Mouse (Mus musculus): ENCODE data around the gene Slx4. TPM values are rescaled to one million over a fixed set of nuclear protein-coding genes. Genes with fewer than 3 reads are reported as not detected.

Slx4 gene
- polyA plus RNA-seq (2011; ENCODE audit: insufficient read depth, insufficient read length, low replicate concordance, missing spikeins): 9.5 and 14.5 TPM in 2 replicates

DNA sequence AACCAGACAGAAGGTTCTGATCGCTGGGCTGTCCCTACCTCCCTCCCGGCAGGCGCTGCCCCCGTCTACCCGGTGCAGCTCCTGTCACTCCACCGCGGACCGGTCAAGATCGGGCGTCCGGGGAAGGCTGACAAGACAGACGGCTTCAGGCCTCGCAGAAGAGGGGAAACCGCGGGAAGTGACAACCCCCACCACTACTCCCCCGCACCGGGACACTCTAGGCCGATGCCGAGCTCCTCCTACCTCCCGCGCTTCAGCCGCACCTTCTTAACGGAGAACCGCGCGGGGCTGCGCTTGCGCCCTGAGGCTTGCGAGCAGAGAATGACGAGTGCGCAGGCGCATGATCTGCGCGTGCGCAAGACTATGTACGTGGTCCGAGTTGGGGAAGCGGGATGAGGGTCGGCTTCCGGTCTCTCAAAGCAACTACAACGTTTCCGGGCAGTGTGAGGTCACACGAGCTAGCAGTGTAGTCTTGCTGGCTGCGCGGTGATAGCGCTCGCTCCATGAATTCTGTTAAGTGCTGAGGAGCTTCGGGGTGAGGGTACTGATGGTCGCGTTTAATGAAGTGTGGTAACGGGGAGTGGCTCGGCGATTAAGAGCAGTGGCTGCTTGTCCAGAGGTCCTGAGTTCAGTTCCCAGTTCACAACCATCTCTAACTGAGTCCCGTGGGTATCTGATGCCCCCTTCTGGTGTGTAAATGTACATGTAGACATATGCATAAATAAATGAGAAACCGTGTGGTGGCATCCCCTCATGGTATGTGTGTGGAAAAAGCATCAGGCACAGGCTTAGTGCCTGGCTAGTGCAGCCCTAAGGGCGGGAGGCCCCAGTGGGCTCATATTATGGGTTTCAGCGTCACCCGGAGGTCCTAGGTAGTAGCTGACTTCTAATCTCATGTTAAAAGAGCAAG lies at the start of gene Slx4:
Slx4 (minus strand) TSS at position 282 of the 910 bp plus-strand sequence.
- Histone ChIP-seq H3K27ac (ENCODE audit: control insufficient read depth, insufficient read depth, low read depth, low read length, poor library complexity) (peak within 1 kb of the TSS; percentile 76), H3K4me1 (ENCODE audit: control insufficient read depth, insufficient read depth, low read length) (no peaks in the 10 kb centered on the region), H3K4me3 (replicated peaks; ENCODE audit: control insufficient read depth, low read depth, low read length) (peak within 1 kb of the TSS; percentile 71)
- 1% methylated on average over 58 of the region's 58 CpGs for WGBS
- TF ChIP-seq CTCF (IDR thresholded peaks at IDR 0.05; ENCODE audit: control insufficient read depth, insufficient read depth, low read length): peak; percentile 11; the same call in 1 of the 2 replicates
- peak; percentile 73; the same call in 1 of the 2 replicates for TF ChIP-seq POLR2A (IDR thresholded peaks at IDR 0.05; ENCODE audit: borderline replicate concordance, control insufficient read depth, low read depth, low read length)

DNA sequence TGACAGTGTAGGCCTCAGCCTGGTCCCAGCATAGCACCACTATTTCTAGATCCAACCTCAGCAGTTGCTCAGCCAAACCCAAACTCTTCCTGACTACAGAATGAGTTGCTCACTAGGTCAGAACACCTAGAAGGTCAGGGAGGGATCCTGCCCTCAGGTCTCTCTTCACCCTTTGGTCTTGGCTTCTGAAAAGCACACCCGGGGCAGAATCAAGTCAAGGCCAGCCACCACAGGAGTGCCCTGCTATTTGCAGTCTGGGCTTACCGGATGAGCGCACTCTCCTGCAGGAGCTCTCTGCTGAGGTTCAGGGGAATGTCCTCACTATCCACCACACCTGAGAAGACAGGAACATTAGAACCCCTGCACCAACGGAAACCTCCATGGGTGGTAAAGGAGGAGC lies 49.0 kb upstream of the Slx4 start:
- no peak for TF ChIP-seq CTCF (IDR thresholded peaks at IDR 0.05; ENCODE audit: control insufficient read depth, insufficient read depth, low read length)
- TF ChIP-seq POLR2A (IDR thresholded peaks at IDR 0.05; ENCODE audit: borderline replicate concordance, control insufficient read depth, low read depth, low read length): no peak
- Histone ChIP-seq H3K4me1 (ENCODE audit: control insufficient read depth, insufficient read depth, low read length) (no peaks in the 10 kb centered on the region), H3K4me3 (replicated peaks; ENCODE audit: control insufficient read depth, low read depth, low read length) (no peak overlapping the region), H3K27ac (ENCODE audit: control insufficient read depth, insufficient read depth, low read depth, low read length, poor library complexity) (no peak overlapping the region)
- WGBS: 91% methylated on average over 4 of the region's 4 CpGs

DNA sequence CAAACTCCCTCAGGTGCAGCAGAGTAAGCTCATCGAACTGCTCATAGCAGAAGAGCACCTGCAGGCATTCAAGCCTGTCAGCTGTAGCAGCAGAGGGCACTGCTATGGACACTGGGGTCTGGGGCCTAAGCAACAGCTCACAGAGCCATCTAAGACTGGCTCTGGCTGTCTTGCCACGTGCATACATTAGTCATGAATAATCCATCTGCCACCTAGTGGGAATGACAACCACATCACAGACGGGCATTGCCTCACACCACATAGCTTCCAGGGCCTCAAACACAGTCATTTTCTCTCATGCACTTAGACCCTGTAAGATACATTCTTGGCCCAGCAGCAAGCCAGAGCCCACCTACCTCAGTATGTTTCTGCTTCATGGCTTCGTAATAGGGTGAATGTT lies 42.0 kb upstream of the Slx4 start:
- Histone ChIP-seq H3K4me3 (replicated peaks; ENCODE audit: control insufficient read depth, low read depth, low read length) (no peak overlapping the region), H3K27ac (ENCODE audit: control insufficient read depth, insufficient read depth, low read depth, low read length, poor library complexity) (no peak overlapping the region), H3K4me1 (ENCODE audit: control insufficient read depth, insufficient read depth, low read length) (no peaks in the 10 kb centered on the region)
- no peak for TF ChIP-seq CTCF (IDR thresholded peaks at IDR 0.05; ENCODE audit: control insufficient read depth, insufficient read depth, low read length)
- no peak for TF ChIP-seq POLR2A (IDR thresholded peaks at IDR 0.05; ENCODE audit: borderline replicate concordance, control insufficient read depth, low read depth, low read length)
- WGBS: 79% methylated on average over 4 of the region's 4 CpGs

DNA sequence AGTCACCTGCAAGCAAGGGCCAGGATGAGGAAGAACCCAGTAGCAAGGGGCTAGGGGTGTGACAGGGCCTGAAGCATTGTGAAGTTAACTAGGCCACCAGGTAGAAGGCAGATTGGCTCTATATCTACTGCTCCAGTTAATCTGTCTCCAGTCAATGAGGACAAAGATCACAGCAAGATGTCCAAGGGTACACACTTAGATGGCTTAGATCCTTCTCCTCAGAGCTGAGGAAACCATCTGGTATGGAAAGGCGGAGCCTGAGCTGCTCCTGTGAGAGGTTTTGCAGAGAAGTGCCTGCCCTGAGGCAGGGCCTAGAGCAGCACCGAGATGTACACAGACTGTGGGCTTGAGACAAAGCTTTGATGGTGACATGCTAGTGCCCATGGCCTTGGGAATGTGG lies 40.5 kb upstream of the Slx4 start:
- no peak overlapping the region for H3K27ac ChIP-seq (ENCODE audit: control insufficient read depth, insufficient read depth, low read depth, low read length, poor library complexity)
- TF ChIP-seq CTCF (IDR thresholded peaks at IDR 0.05; ENCODE audit: control insufficient read depth, insufficient read depth, low read length) (no peak), POLR2A (IDR thresholded peaks at IDR 0.05; ENCODE audit: borderline replicate concordance, control insufficient read depth, low read depth, low read length) (no peak)
- no peak overlapping the region for H3K4me3 ChIP-seq (replicated peaks; ENCODE audit: control insufficient read depth, low read depth, low read length)
- WGBS: 89% methylated on average over 2 of the region's 2 CpGs
- H3K4me1 ChIP-seq (ENCODE audit: control insufficient read depth, insufficient read depth, low read length): no peaks in the 10 kb centered on the region

DNA sequence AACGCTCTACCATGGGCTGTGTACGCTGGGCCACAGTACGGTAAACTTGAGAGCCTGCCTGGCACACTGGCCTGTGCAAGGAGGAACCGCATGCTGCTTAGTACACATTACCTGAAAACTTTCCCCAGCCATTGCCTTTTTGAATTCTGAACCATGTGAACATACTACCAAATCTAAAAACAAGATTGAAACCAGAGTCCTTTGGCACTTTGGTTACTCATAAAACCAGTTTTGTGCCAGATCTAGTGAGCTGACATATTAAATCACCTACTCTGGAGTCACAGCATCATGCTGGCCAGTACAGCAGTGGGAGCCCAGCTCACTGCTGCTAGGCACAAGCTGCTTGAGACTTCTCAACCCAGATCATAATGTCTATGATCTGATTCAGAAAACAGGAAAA lies 38.1 kb upstream of the Slx4 start:
- no peak overlapping the region for H3K27ac ChIP-seq (ENCODE audit: control insufficient read depth, insufficient read depth, low read depth, low read length, poor library complexity)
- H3K4me1 ChIP-seq (ENCODE audit: control insufficient read depth, insufficient read depth, low read length): no peaks in the 10 kb centered on the region
- WGBS: 89% methylated on average over 4 of the region's 4 CpGs
- H3K4me3 ChIP-seq (replicated peaks; ENCODE audit: control insufficient read depth, low read depth, low read length): no peak overlapping the region
- TF ChIP-seq CTCF (IDR thresholded peaks at IDR 0.05; ENCODE audit: control insufficient read depth, insufficient read depth, low read length): no peak
- TF ChIP-seq POLR2A (IDR thresholded peaks at IDR 0.05; ENCODE audit: borderline replicate concordance, control insufficient read depth, low read depth, low read length): no peak

DNA sequence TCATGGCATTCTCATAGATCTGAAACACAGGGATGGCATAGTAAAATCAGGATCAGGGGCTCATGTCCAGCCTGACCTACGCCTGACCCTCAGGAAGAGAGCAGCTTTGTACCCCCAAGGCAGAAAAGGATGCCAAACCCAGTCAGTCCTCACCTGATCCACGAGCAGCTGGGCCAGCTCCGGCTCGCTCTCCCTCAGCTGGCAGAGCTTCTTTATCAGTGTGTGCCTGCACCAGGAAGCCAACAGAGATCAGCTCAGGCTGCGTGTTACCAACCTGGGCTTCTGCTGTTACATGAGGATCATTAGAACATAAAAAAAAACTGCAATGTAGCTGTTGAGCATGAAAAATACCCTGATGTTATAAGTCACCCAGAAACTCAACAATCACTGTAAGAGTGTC lies 36.6 kb upstream of the Slx4 start:
- Histone ChIP-seq H3K4me3 (replicated peaks; ENCODE audit: control insufficient read depth, low read depth, low read length) (no peak overlapping the region), H3K27ac (ENCODE audit: control insufficient read depth, insufficient read depth, low read depth, low read length, poor library complexity) (no peak overlapping the region), H3K4me1 (ENCODE audit: control insufficient read depth, insufficient read depth, low read length) (no peaks in the 10 kb centered on the region)
- no peak for TF ChIP-seq POLR2A (IDR thresholded peaks at IDR 0.05; ENCODE audit: borderline replicate concordance, control insufficient read depth, low read depth, low read length)
- TF ChIP-seq CTCF (IDR thresholded peaks at IDR 0.05; ENCODE audit: control insufficient read depth, insufficient read depth, low read length): no peak
- 85% methylated on average over 5 of the region's 5 CpGs for WGBS

DNA sequence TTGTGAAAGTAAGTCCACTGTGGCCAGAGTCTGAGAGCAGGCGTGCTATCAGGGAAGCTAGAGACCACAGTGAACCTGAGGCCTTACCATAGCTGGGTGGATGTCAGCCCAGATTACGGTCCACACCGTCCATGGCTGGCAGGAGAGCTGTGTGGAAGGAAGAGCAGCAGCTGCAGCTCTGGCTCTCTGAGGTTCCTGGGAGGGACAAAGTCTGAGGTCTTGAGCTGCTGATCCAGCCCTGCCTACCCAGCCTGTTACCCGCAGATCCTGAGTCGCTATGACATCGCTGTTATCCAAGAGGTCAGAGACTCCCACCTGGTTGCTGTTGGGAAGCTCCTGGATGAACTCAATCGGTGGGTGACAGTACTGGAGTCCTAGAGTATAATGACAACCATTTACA lies 34.1 kb upstream of the Slx4 start:
- no peak overlapping the region for H3K4me3 ChIP-seq (replicated peaks; ENCODE audit: control insufficient read depth, low read depth, low read length)
- TF ChIP-seq POLR2A (IDR thresholded peaks at IDR 0.05; ENCODE audit: borderline replicate concordance, control insufficient read depth, low read depth, low read length) (no peak), CTCF (IDR thresholded peaks at IDR 0.05; ENCODE audit: control insufficient read depth, insufficient read depth, low read length) (no peak)

DNA sequence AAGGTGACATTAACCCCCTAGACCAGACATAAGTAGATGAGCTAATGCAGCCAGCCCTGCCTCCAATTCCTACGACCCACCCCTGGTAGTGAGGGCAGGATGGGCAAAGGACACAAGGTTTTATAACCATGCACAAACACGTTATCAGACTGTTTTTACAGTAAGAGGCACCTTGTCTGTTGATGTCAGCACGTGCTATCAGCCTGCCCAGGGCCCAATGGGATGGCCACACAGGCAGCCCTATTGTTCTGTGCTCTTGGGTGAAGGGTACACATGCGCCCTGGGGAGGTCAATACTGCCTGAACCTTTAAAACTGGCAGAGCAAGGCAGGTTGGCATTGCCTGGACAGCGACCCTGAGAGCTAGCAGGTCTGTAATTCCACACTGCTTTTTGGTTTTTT lies 33.2 kb upstream of the Slx4 start, which contains the start of gene Dnase1:
Dnase1 (plus strand) TSS at position 136 of the 400 bp plus-strand sequence.
- no peak within 1 kb of the TSS for H3K27ac ChIP-seq (ENCODE audit: control insufficient read depth, insufficient read depth, low read depth, low read length, poor library complexity)
- no peak for TF ChIP-seq CTCF (IDR thresholded peaks at IDR 0.05; ENCODE audit: control insufficient read depth, insufficient read depth, low read length)
- no peak for TF ChIP-seq POLR2A (IDR thresholded peaks at IDR 0.05; ENCODE audit: borderline replicate concordance, control insufficient read depth, low read depth, low read length)
- H3K4me3 ChIP-seq (replicated peaks; ENCODE audit: control insufficient read depth, low read depth, low read length): no peak within 1 kb of the TSS
- 75% methylated on average over 5 of the region's 5 CpGs for WGBS
- no peaks in the 10 kb centered on the region; the same call in 1 of the 2 replicates for H3K4me1 ChIP-seq (ENCODE audit: control insufficient read depth, insufficient read depth, low read length)

More for the DNA sequence above, 34.1 kb upstream of the Slx4 start:
- no peak overlapping the region for H3K27ac ChIP-seq (ENCODE audit: control insufficient read depth, insufficient read depth, low read depth, low read length, poor library complexity)
- no peaks in the 10 kb centered on the region; the same call in 1 of the 2 replicates for H3K4me1 ChIP-seq (ENCODE audit: control insufficient read depth, insufficient read depth, low read length)
- WGBS: 91% methylated on average over 7 of the region's 7 CpGs

Measured in bone marrow, adult 2 months (tissue).